Mouse (Mus musculus) cortical plate, adult 2 months (tissue): ENCODE data around the gene Fam198a.

ENCODE experiments used
- CTCF ChIP-seq: fragments of 200-500 bp; IDR thresholded peaks from 2 replicates; pipeline ENCODE4 v1.5.1; 2011; ENCODE audit warnings: mild to moderate bottlenecking, control low read depth, low read length; ENCODE audit not compliant: insufficient read depth; ENCODE audit errors: extremely low read depth
- POLR2A ChIP-seq: fragments of 200-500 bp; IDR thresholded peaks from 2 replicates; pipeline ENCODE4 v1.6.1; 2011; ENCODE audit warnings: mild to moderate bottlenecking, low read length, control low read depth; ENCODE audit not compliant: insufficient read depth; ENCODE audit errors: extremely low read depth

DNA sequence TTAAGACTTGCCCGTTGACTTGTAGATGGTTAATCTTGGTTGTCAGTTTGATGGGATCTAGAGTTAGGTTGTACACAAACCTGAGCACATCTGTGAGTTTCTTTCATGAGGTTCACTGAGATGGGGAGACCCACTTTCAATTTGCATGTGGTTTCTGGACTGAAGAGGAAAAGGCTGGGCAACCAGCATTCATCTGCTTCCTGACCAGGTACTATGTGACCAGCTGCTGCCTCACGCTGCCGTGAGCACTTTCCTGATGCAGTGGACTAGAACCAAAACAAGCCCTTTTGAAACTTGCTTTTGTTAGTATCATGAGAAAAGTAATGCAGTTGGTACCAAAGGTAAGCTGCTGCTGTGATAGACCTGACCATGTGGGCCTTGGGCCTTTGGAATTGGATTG lies 7.8 kb upstream of the Fam198a start:
- TF ChIP-seq CTCF (no peak), POLR2A (no peak)
